Mouse (Mus musculus) ES-Bruce4 (cell line): ENCODE data around the gene Tcta. TPM values are rescaled to one million over a fixed set of nuclear protein-coding genes. Genes with fewer than 3 reads are reported as not detected.
A peak's percentile ranks its signal among the peaks of the same experiment; 100 is the strongest.

Source experiments
- H3K27ac ChIP-seq: 2 replicates; pipeline ENCODE4 v1.5.1; 2012; ENCODE audit warnings: low read length, inconsistent platforms; ENCODE audit not compliant: insufficient read depth
- H3K27me3 ChIP-seq: 2 replicates; pipeline ENCODE4 v1.6.1; 2012; ENCODE audit warnings: mild to moderate bottlenecking, low read length, inconsistent platforms; ENCODE audit not compliant: control insufficient read depth, poor library complexity, insufficient read depth, severe bottlenecking
- H3K36me3 ChIP-seq: 2 replicates; pipeline ENCODE4 v1.6.1; 2012; ENCODE audit warnings: inconsistent platforms, mild to moderate bottlenecking, low read length, moderate library complexity; ENCODE audit not compliant: control insufficient read depth, poor library complexity, insufficient read depth, severe bottlenecking
- H3K4me1 ChIP-seq: one replicate; pipeline ENCODE4 v1.8.1; 2011; ENCODE audit warnings: low read length; ENCODE audit not compliant: control insufficient read depth, insufficient read depth
- H3K4me3 ChIP-seq: 2 replicates; pipeline ENCODE4 v1.5.1; 2011; ENCODE audit warnings: low read depth, mild to moderate bottlenecking, low read length
- H3K9ac ChIP-seq: 2 replicates; pipeline ENCODE4 v1.6.1; 2012; ENCODE audit warnings: low read depth, mild to moderate bottlenecking, inconsistent platforms; ENCODE audit not compliant: poor library complexity, severe bottlenecking
- H3K9me3 ChIP-seq: replicated peaks from 2 replicates; pipeline ENCODE4 v1.6.1; 2012; ENCODE audit warnings: mild to moderate bottlenecking, low read length, inconsistent platforms; ENCODE audit not compliant: control insufficient read depth, poor library complexity, insufficient read depth, severe bottlenecking
- CTCF ChIP-seq: IDR thresholded peaks from one replicate; pipeline ENCODE4 v1.8.1; 2011; ENCODE audit warnings: low read depth, low read length
- EP300 ChIP-seq: IDR thresholded peaks from 2 replicates; pipeline ENCODE4 v1.6.1; 2011; ENCODE audit warnings: low read depth, low read length; ENCODE audit not compliant: insufficient read depth
- POLR2A ChIP-seq: IDR thresholded peaks from one replicate; pipeline ENCODE4 v1.8.1; 2011; ENCODE audit warnings: low read length; ENCODE audit not compliant: insufficient read depth
- polyA plus RNA-seq: library from polyadenylated mRNA; stranded (reverse); fragments of >200 nt; gene quantifications from 2 replicates; pipeline ENCODE4 v1.2.4, GENCODE M21; 2011; ENCODE audit warnings: low read depth; ENCODE audit not compliant: missing spikeins, insufficient read depth, insufficient read length

The Tcta gene
- polyA plus RNA-seq, 1 experiment, result 4.0 TPM

DNA sequence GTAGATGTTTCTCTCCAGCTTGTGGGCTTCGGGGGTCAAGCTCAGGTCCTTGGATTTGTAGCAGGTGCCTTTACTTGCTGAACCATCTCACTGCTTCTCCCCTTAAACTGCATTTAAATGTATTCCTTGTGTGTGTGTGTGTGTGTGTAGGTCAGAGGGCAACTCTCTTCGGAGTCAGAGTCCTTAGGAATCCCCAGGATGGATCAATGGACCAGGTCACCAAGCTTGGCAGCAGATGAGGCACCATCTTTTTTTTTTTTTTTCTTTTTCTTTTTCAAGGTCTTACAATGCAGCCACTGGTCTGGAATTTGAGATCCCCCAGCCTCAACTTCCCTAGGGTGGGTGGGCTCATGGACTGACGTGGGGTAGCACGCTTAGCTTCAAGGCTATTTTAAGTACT, 38.5 kb upstream of the Tcta start:
- Histone ChIP-seq H3K4me3 (no peak overlapping the region), H3K4me1 (peaks cover 3% of the 10 kb centered on the region), H3K9ac (no peak overlapping the region), H3K9me3 (no peaks in the 10 kb centered on the region), H3K27ac (no peak overlapping the region), H3K27me3 (no peaks in the 10 kb centered on the region), H3K36me3 (no peaks in the 10 kb centered on the region)
- TF ChIP-seq EP300, result no peak
- no peak for TF ChIP-seq POLR2A
- TF ChIP-seq CTCF, result no peak

DNA sequence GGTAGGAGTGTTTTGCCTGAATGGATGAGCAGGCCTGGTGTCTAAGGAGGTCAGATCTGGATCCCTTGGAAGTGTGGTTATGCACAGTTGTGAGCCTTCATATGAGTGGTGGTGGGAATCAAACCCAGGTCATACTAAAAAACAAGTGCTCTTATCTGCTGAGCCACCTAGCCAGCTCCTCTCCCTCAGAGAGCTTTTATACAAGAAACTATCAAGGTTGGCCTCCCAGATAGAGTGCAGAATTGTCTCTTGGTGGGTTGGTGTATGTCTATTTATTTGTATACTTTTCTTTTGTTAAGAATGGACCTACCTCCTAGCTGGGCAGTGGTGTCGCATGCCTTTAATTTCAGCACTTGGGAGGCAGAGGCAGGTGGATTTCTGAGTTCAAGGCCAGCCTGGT, 37.9 kb upstream of the Tcta start:
- Histone ChIP-seq H3K27ac (no peak overlapping the region), H3K9me3 (no peaks in the 10 kb centered on the region), H3K4me1 (peaks cover 3% of the 10 kb centered on the region), H3K4me3 (no peak overlapping the region), H3K9ac (no peak overlapping the region), H3K36me3 (no peaks in the 10 kb centered on the region), H3K27me3 (no peaks in the 10 kb centered on the region)
- TF ChIP-seq CTCF (no peak), EP300 (no peak), POLR2A (no peak)

DNA sequence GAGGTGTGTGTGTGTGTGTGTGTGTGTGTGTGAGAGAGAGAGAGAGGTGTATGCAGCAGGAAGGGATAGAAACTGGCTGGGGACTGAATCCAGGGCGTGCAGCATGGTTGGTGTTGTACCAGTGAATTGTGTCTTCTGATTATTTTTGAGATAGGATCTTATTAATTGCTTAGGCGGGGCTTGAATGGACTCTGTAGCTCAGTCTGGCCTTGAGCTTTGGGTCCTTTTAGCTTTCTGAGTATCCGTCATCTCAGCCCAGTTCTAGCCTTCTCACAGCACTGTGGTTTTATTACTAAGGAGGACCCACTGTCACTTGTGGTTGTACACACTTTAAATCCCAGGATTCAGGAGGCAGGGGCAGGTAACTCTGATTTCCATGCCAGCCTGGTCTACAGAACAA, 37.4 kb upstream of the Tcta start:
- TF ChIP-seq CTCF (no peak), EP300 (no peak), POLR2A (no peak)
- Histone ChIP-seq H3K9ac (no peak overlapping the region), H3K9me3 (no peaks in the 10 kb centered on the region), H3K27me3 (no peaks in the 10 kb centered on the region), H3K4me1 (peaks cover 3% of the 10 kb centered on the region), H3K4me3 (no peak overlapping the region), H3K27ac (peak overlapping the region; percentile 52), H3K36me3 (no peaks in the 10 kb centered on the region)

DNA sequence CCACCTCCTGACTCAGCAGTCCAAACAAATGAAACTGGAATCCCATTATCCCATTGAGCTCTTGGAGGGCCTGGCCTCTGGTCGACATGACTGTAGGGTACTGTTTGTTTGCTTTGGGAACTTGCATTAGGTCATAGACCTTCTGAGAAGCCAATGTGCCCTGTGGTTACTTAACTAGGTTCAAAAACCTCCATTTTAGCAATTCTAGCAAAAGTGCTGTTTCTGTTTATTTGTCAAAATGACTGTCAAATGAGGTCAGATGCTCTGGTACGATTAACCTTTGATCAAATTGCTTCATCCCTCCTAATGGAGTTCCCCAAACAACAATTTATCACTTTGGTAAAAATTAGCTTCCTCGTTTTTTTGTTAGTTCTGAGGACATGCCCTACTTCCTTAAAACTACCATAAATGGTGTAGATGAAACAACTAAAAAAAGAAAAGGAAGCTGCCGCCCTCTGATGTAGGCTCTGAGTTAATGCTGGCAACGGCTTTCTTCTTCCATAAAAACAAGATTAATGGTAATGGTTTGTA, 36.4 kb upstream of the Tcta start:
- peaks cover 3% of the 10 kb centered on the region for H3K4me1 ChIP-seq
- no peaks in the 10 kb centered on the region for H3K36me3 ChIP-seq
- no peaks in the 10 kb centered on the region for H3K9me3 ChIP-seq
- H3K4me3 ChIP-seq, result no peak overlapping the region
- peak overlapping the region; percentile 15; the same call in 1 of the 2 replicates for H3K9ac ChIP-seq
- no peak for TF ChIP-seq EP300
- TF ChIP-seq POLR2A, result no peak
- no peak for TF ChIP-seq CTCF
- H3K27ac ChIP-seq, result peak overlapping the region; percentile 80
- H3K27me3 ChIP-seq, result no peaks in the 10 kb centered on the region

DNA sequence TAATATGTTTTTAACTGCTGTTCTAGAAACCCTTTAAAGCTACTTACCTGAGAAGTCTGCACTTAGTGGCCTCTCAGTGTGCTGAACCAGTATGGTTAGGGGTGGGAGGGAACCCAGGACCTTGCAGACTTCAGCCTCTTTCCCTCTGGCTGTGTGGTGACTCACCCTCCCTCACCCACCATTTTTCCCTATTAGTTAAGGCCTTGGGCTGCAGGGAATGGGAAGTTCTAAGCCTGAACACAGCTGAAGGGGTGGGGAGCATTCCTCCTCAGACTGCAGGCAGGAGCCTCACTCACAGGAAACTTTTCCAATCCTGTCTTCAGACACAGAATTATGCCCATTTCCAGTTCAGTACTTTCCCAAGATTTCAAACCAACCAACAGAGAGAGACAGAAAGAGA, 35.8 kb upstream of the Tcta start:
- Histone ChIP-seq H3K36me3 (no peaks in the 10 kb centered on the region), H3K27ac (peak overlapping the region; percentile 80), H3K4me1 (peaks cover 3% of the 10 kb centered on the region), H3K9me3 (no peaks in the 10 kb centered on the region), H3K9ac (peak overlapping the region; percentile 15; the same call in 1 of the 2 replicates), H3K27me3 (no peaks in the 10 kb centered on the region), H3K4me3 (no peak overlapping the region)
- TF ChIP-seq EP300, result peak; percentile 56
- no peak for TF ChIP-seq CTCF

DNA sequence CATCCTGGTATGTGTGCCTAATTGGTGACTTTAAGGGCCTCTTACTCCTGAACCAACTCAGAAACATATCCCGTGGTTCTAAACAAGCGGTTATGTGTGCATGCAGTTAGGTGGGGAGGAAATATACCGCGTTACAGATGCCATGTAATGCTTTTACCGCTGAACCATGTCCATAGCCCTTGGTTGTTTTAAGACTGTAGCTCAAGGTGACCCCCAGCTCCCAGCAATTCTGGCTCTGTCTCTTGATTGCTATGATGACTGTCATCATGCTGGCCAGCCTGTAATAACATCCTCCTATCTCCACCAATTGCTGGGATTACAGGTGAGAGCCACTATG, 35.1 kb upstream of the Tcta start:
- H3K4me1 ChIP-seq, result peaks cover 3% of the 10 kb centered on the region
- no peak overlapping the region for H3K9ac ChIP-seq
- peak overlapping the region; percentile 80 for H3K27ac ChIP-seq
- no peaks in the 10 kb centered on the region for H3K27me3 ChIP-seq
- H3K36me3 ChIP-seq, result peaks cover 2% of the 10 kb centered on the region; the same call in 1 of the 2 replicates
- no peaks in the 10 kb centered on the region for H3K9me3 ChIP-seq
- TF ChIP-seq CTCF (no peak), EP300 (no peak), POLR2A (no peak)
- H3K4me3 ChIP-seq, result no peak overlapping the region
